Mouse (Mus musculus) liver, embryonic 16.5 days (tissue): Measurements from ENCODE around the gene Cd40. TPM values are rescaled to one million over a fixed set of nuclear protein-coding genes. Genes with fewer than 3 reads are reported as not detected.

Experiments used
- ATAC-seq: fragments of 200-750 bp; cut with Nextera tagmentation; 2 replicates; pipeline ENCODE4 v1.8.0; 2017; ENCODE audit warnings: low read depth, mild to moderate bottlenecking, moderate number of reproducible peaks, moderate library complexity
- H3K27ac ChIP-seq: fragments of 300-500 bp; sonication (generic); 2 replicates; pipeline ENCODE4 v1.5.1; 2014; ENCODE audit warnings: mild to moderate bottlenecking, low read length
- H3K27me3 ChIP-seq: fragments of 300-500 bp; sonication (generic); 2 replicates; pipeline ENCODE4 v1.6.1; 2014; ENCODE audit warnings: low read depth, low read length, mixed read lengths; ENCODE audit not compliant: control insufficient read depth, insufficient read depth
- H3K36me3 ChIP-seq: fragments of 300-500 bp; sonication (generic); 2 replicates; pipeline ENCODE4 v1.6.1; 2014; ENCODE audit warnings: mild to moderate bottlenecking; ENCODE audit not compliant: control insufficient read depth, insufficient read depth
- H3K4me1 ChIP-seq: fragments of 300-500 bp; sonication (generic); 2 replicates; pipeline ENCODE4 v1.6.1; 2014; ENCODE audit warnings: low read depth, low read length, mixed read lengths; ENCODE audit not compliant: control insufficient read depth
- H3K4me2 ChIP-seq: fragments of 300-500 bp; sonication (generic); 2 replicates; pipeline ENCODE4 v1.6.1; 2014; ENCODE audit warnings: low read depth, low read length, mixed read lengths
- H3K4me3 ChIP-seq: fragments of 300-500 bp; sonication (generic); 2 replicates; pipeline ENCODE4 v1.5.1; 2014; ENCODE audit warnings: low read depth, mild to moderate bottlenecking, low read length
- H3K9ac ChIP-seq: fragments of 300-500 bp; sonication (generic); 2 replicates; pipeline ENCODE4 v1.6.1; 2014; ENCODE audit warnings: low read depth, low read length
- H3K9me3 ChIP-seq: fragments of 300-500 bp; sonication (generic); replicated peaks from 2 replicates; pipeline ENCODE4 v1.6.1; 2016; ENCODE audit warnings: low read length; ENCODE audit not compliant: control insufficient read depth
- WGBS: fragments of 180-500 bp; shearing (Covaris S2); extraction: QIAGEN DNeasy Blood & Tissue Kit; methylation state at CpG from one replicate; pipeline ENCODE4 v1.1.7; 2014; ENCODE audit not compliant: insufficient replicate concordance; 5-methylcytosine and 5-hydroxymethylcytosine counted together
- polyA plus RNA-seq: library from polyadenylated mRNA; unstranded; fragments of >200 nt; fragmentation: Nextera tagmentation; extraction: Ambion mirVana; gene quantifications from 2 replicates; pipeline ENCODE4 v1.2.1, GENCODE M21; 2015

Cd40 gene
- polyA plus RNA-seq, 1 experiment from 2014 or later, result 3.0 TPM

DNA sequence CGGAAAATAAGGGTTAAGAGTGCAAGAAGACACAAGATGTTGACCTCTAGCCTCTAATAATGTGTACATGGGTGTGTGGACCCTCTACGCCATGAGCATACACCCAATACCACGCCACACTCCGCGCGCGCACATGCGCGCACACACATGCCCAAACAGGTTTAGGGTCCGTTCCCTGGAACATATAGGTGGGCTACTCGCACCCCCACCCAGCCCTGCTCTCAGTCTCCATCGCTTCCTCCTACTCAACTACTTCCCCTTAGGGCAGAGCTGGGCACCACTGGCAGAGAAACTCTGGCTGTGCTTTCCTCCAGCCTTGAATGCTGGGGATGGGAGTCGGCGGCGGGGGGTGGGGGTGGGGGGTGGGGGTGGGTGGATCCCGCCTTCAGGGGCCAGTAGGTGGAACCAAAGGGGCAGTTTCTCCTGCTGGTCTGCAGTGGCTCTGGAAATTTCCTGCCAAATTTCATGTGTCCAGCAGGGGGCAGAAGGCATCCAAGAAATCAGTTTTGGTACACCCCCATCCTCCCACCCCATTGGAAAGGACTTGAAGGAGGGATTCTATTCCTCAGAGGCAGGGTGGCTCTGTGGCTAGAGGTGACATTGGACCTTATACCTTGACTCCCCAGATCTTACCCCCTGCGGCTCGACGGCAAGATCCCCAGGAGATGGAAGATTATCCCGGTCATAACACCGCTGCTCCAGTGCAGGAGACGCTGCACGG lies 14.8 kb downstream of the Cd40 start:
- no peaks in the 10 kb centered on the region for H3K9me3 ChIP-seq
- no peak for ATAC-seq
- H3K4me3 ChIP-seq, result no peak overlapping the region
- no peak overlapping the region for H3K4me2 ChIP-seq
- H3K9ac ChIP-seq, result no peak overlapping the region
- no peaks in the 10 kb centered on the region for H3K4me1 ChIP-seq
- no peaks in the 10 kb centered on the region for H3K36me3 ChIP-seq
- H3K27me3 ChIP-seq, result peaks cover 14% of the 10 kb centered on the region
- WGBS, result 19% methylated on average over 23 of the region's 23 CpGs
- H3K27ac ChIP-seq, result no peak overlapping the region

GRCm38 (mm10) chr2:165073381-165073781 lies 18.0 kb downstream of the Cd40 start:
- H3K36me3 ChIP-seq, result no peaks in the 10 kb centered on the region
- no peak for ATAC-seq
- H3K4me3 ChIP-seq, result no peak overlapping the region
- H3K4me1 ChIP-seq, result no peaks in the 10 kb centered on the region
- 20% methylated on average over 9 of the region's 9 CpGs for WGBS
- H3K9ac ChIP-seq, result no peak overlapping the region
- no peak overlapping the region for H3K4me2 ChIP-seq
- H3K27ac ChIP-seq, result no peak overlapping the region
- no peaks in the 10 kb centered on the region for H3K9me3 ChIP-seq
- H3K27me3 ChIP-seq, result peaks cover 44% of the 10 kb centered on the region

GRCm38 (mm10) chr2:165074081-165074884 lies 18.9 kb downstream of the Cd40 start:
- Histone ChIP-seq H3K4me2 (no peak overlapping the region), H3K27ac (no peak overlapping the region), H3K4me3 (no peak overlapping the region), H3K27me3 (peaks cover 50% of the 10 kb centered on the region), H3K9me3 (no peaks in the 10 kb centered on the region), H3K36me3 (no peaks in the 10 kb centered on the region), H3K4me1 (no peaks in the 10 kb centered on the region), H3K9ac (no peak overlapping the region)
- ATAC-seq, result no peak
- WGBS, result 25% methylated on average over 11 of the region's 11 CpGs

DNA sequence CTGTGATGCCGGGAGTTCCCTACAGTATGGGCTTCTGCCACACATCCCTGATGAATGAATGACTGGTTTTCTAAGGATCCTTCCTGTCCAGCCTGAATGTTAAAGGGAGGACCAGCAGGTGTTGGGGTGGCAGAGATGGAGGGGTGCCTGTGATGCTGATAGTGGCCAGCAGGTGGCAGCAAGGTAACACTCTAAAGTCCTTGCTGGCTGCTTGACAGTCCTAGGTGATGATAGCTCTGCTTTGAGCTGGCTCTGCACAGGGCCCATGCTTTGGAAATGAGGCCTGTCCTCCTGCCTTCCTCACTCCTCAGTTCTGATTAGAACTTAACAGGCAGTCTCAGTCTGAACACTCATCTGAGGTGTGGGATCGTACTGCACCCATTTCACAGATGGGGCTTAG lies 19.5 kb downstream of the Cd40 start:
- no peaks in the 10 kb centered on the region for H3K36me3 ChIP-seq
- no peak overlapping the region for H3K27ac ChIP-seq

GRCm38 (mm10) chr2:165077055-165077454 lies 21.6 kb downstream of the Cd40 start:
- Histone ChIP-seq H3K9ac (no peak overlapping the region), H3K27ac (no peak overlapping the region), H3K9me3 (no peaks in the 10 kb centered on the region), H3K36me3 (no peaks in the 10 kb centered on the region), H3K27me3 (peaks cover 58% of the 10 kb centered on the region), H3K4me1 (no peaks in the 10 kb centered on the region), H3K4me3 (no peak overlapping the region), H3K4me2 (no peak overlapping the region)
- WGBS, result 11% methylated on average over 9 of the region's 9 CpGs
- ATAC-seq, result no peak

More for the DNA sequence above, 19.5 kb downstream of the Cd40 start:
- Histone ChIP-seq H3K9ac (no peak overlapping the region), H3K4me3 (no peak overlapping the region), H3K9me3 (no peaks in the 10 kb centered on the region), H3K4me2 (no peak overlapping the region), H3K4me1 (no peaks in the 10 kb centered on the region), H3K27me3 (peaks cover 50% of the 10 kb centered on the region)
- ATAC-seq, result no peak
- 30% methylated on average over 2 of the region's 2 CpGs for WGBS

GRCm38 (mm10) chr2:165078045-165078444 lies 22.6 kb downstream of the Cd40 start:
- Histone ChIP-seq H3K27ac (no peak overlapping the region), H3K36me3 (no peaks in the 10 kb centered on the region), H3K4me2 (no peak overlapping the region), H3K9me3 (no peaks in the 10 kb centered on the region), H3K9ac (no peak overlapping the region), H3K4me1 (no peaks in the 10 kb centered on the region), H3K4me3 (no peak overlapping the region), H3K27me3 (peaks cover 58% of the 10 kb centered on the region)
- 41% methylated on average over 8 of the region's 8 CpGs for WGBS
- no peak for ATAC-seq

GRCm38 (mm10) chr2:165078605-165079004 lies 23.2 kb downstream of the Cd40 start:
- Histone ChIP-seq H3K4me2 (no peak overlapping the region), H3K9ac (no peak overlapping the region), H3K27ac (no peak overlapping the region), H3K4me3 (no peak overlapping the region), H3K4me1 (no peaks in the 10 kb centered on the region), H3K27me3 (peaks cover 54% of the 10 kb centered on the region), H3K9me3 (no peaks in the 10 kb centered on the region), H3K36me3 (no peaks in the 10 kb centered on the region)
- WGBS, result 22% methylated on average over 10 of the region's 10 CpGs
- no peak for ATAC-seq

DNA sequence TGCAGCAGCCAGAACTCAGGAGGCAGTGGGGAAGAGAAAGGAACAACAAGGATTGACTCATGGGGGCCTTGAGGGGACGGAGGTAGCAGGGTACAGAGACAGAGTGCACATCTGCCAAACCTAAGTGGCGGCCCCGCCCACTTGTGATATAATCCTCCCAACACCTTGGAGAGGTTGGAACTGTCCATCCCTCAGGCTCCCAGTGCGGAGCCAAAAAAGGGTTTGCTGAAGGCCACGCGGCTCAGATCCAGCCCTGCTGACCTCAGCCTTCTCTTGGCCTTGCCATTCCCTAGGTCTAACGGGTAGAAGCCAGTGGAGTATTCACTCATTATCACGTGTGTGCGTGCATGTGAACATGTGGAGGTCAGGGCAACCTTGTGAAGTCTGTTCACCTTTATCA lies 25.2 kb downstream of the Cd40 start:
- Histone ChIP-seq H3K4me3 (no peak overlapping the region), H3K9me3 (no peaks in the 10 kb centered on the region), H3K4me1 (no peaks in the 10 kb centered on the region), H3K4me2 (no peak overlapping the region), H3K27ac (no peak overlapping the region), H3K9ac (no peak overlapping the region), H3K36me3 (no peaks in the 10 kb centered on the region), H3K27me3 (peaks cover 45% of the 10 kb centered on the region)
- no peak for ATAC-seq
- 12% methylated on average over 9 of the region's 9 CpGs for WGBS

DNA sequence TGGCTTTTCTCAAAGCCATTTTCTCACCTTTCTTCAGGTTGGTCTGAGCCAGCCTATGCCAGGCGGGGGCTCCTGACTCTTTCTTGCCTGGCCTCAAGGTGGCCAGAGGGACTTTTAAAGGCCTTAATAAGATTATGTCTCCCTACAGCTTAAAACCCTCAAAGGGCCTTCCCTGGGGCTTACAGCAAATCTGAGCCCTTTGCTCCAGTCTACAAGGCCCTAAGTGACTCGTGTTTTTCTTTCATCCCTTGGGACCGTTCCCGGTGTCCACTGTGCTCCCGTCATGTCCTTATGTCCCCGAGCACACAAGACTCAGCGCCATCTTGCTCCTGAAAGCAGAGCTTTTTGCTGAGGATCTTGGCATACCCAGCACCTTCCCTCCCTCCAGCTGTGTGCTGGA lies 25.8 kb downstream of the Cd40 start:
- Histone ChIP-seq H3K4me3 (no peak overlapping the region), H3K27ac (no peak overlapping the region), H3K9me3 (no peaks in the 10 kb centered on the region), H3K4me2 (no peak overlapping the region), H3K27me3 (peaks cover 39% of the 10 kb centered on the region), H3K36me3 (no peaks in the 10 kb centered on the region), H3K9ac (no peak overlapping the region), H3K4me1 (no peaks in the 10 kb centered on the region)
- 20% methylated on average over 7 of the region's 7 CpGs for WGBS
- no peak for ATAC-seq
